Comparison of ENCODE assay signal across 8 mouse cellular contexts in genomic region chr11:51263286-51263831, GRCm38 (mm10). TPM values are rescaled to one million over a fixed set of nuclear protein-coding genes. Genes with fewer than 3 reads are reported as not detected.
DNase-seq lines count a peak whose midpoint lies in the region; ATAC-seq and TF ChIP-seq lines count a peak whose summit lies in the region.

No protein-coding gene starts in this region.

- H3ac ChIP-seq in myocyte (ENCODE audit: control insufficient read depth, insufficient read length), result peak overlapping the region; percentile 76

- H3K27ac ChIP-seq in spleen, adult 2 months (ENCODE audit: insufficient read depth, low read length), result peak overlapping the region; percentile 95
- peak overlapping the region; percentile 99 for H3K27ac ChIP-seq in embryonic facial prominence, embryonic 10.5 days (replicated peaks)
- peak overlapping the region; percentile 95 for H3K27ac ChIP-seq in heart, embryonic 11.5 days (ENCODE audit: low read depth, low read length)
- peak overlapping the region; percentile 89 for H3K27ac ChIP-seq in kidney, embryonic 14.5 days (ENCODE audit: low read depth, low read length)
- peak overlapping the region; percentile 63 for H3K27ac ChIP-seq in liver, embryonic 14.5 days

- peaks cover 9% of the 10 kb centered on the region; the same call in 1 of the 2 replicates for H3K4me1 ChIP-seq in spleen, adult 2 months (ENCODE audit: control insufficient read depth, insufficient read depth, insufficient read length)
- peaks cover 29% of the 10 kb centered on the region for H3K4me1 ChIP-seq in embryonic facial prominence, embryonic 10.5 days
- H3K4me1 ChIP-seq in heart, embryonic 11.5 days (ENCODE audit: control insufficient read depth, insufficient read depth, low read length), result peaks cover 9% of the 10 kb centered on the region; the same call in 1 of the 2 replicates
- H3K4me1 ChIP-seq in kidney, embryonic 14.5 days (ENCODE audit: control insufficient read depth, insufficient read depth, low read length), result peaks cover 10% of the 10 kb centered on the region
- H3K4me1 ChIP-seq in liver, embryonic 14.5 days (replicated peaks; ENCODE audit: control insufficient read depth in 2 of 2, insufficient read depth in 2 of 2, low read length in 1 of 2), result peaks cover 17 to 24% of the 10 kb centered on the region in 2 experiments

- no peak for TF ChIP-seq POLR2A in spleen, adult 2 months (IDR thresholded peaks at IDR 0.05; ENCODE audit: low read depth, low read length)
- TF ChIP-seq POLR2A in myocyte (IDR thresholded peaks at IDR 0.05; ENCODE audit: insufficient read length, low read depth), result no peak

- peak; percentile 53 for ATAC-seq in heart, embryonic 11.5 days (replicated peaks; ENCODE audit: insufficient number of reproducible peaks, low FRiP score, low TSS enrichment)
- peak; percentile 58 for ATAC-seq in kidney, embryonic 14.5 days (ENCODE audit: low FRiP score, low TSS enrichment)
- peak; percentile 60 for ATAC-seq in liver, embryonic 14.5 days (ENCODE audit: insufficient read depth)

- H3K9me3 ChIP-seq in embryonic facial prominence, embryonic 10.5 days, result no peaks in the 10 kb centered on the region
- H3K9me3 ChIP-seq in heart, embryonic 11.5 days (replicated peaks; ENCODE audit: control insufficient read depth, low read length), result no peaks in the 10 kb centered on the region
- no peaks in the 10 kb centered on the region for H3K9me3 ChIP-seq in kidney, embryonic 14.5 days (ENCODE audit: control insufficient read depth, low read length)
- H3K9me3 ChIP-seq in liver, embryonic 14.5 days (ENCODE audit: control insufficient read depth, low read length), result no peaks in the 10 kb centered on the region

- no peaks in the 10 kb centered on the region for H3K27me3 ChIP-seq in spleen, adult 2 months (ENCODE audit: control insufficient read depth, insufficient read depth, low read length)
- H3K27me3 ChIP-seq in embryonic facial prominence, embryonic 10.5 days (replicated peaks; ENCODE audit: low read depth, poor library complexity, severe bottlenecking), result no peaks in the 10 kb centered on the region
- H3K27me3 ChIP-seq in heart, embryonic 11.5 days (ENCODE audit: control insufficient read depth, insufficient read depth, low read length), result no peaks in the 10 kb centered on the region
- H3K27me3 ChIP-seq in kidney, embryonic 14.5 days (ENCODE audit: control insufficient read depth, insufficient read depth, low read length), result no peaks in the 10 kb centered on the region
- no peaks in the 10 kb centered on the region; the same call in 1 of the 2 replicates for H3K27me3 ChIP-seq in liver, embryonic 14.5 days (ENCODE audit: control insufficient read depth, insufficient read depth, low read length)
- H3K27me3 ChIP-seq in myocyte (ENCODE audit: control insufficient read depth, insufficient read depth, insufficient read length), result no peaks in the 10 kb centered on the region

- WGBS in spleen, adult 2 months, result under 1% methylated on average over 50 of the region's 50 CpGs
- under 1% methylated on average over 50 of the region's 50 CpGs for WGBS in embryonic facial prominence, embryonic 10.5 days
- WGBS in heart, embryonic 11.5 days (ENCODE audit: insufficient replicate concordance), result under 1% methylated on average over 48 of the region's 50 CpGs
- under 1% methylated on average over 48 of the region's 50 CpGs for WGBS in kidney, embryonic 14.5 days
- WGBS in liver, embryonic 14.5 days (ENCODE audit: insufficient replicate concordance), result under 1% methylated on average over 43 of the region's 50 CpGs

- H3K36me3 ChIP-seq in spleen, adult 2 months (ENCODE audit: control insufficient read depth, insufficient read depth, low read length), result peaks cover 1% of the 10 kb centered on the region; the same call in 1 of the 2 replicates
- peaks cover 21% of the 10 kb centered on the region for H3K36me3 ChIP-seq in embryonic facial prominence, embryonic 10.5 days (replicated peaks)
- H3K36me3 ChIP-seq in heart, embryonic 11.5 days (ENCODE audit: control insufficient read depth, insufficient read depth, low read length), result no peaks in the 10 kb centered on the region
- H3K36me3 ChIP-seq in kidney, embryonic 14.5 days (ENCODE audit: control insufficient read depth, insufficient read depth, low read length), result peaks cover 13% of the 10 kb centered on the region
- H3K36me3 ChIP-seq in liver, embryonic 14.5 days (replicated peaks; ENCODE audit: control insufficient read depth, insufficient read depth, low read depth), result peaks cover 17% of the 10 kb centered on the region
- H3K36me3 ChIP-seq in myocyte (ENCODE audit: control insufficient read depth, insufficient read depth), result peaks cover 17% of the 10 kb centered on the region

- no peak for TF ChIP-seq EP300 in liver, embryonic 14.5 days (IDR thresholded peaks at IDR 0.05; ENCODE audit: low read depth)

- peak overlapping the region; percentile 99 for H3K9ac ChIP-seq in heart, embryonic 11.5 days (ENCODE audit: low read depth, low read length)
- peak overlapping the region; percentile 95 for H3K9ac ChIP-seq in kidney, embryonic 14.5 days (ENCODE audit: low read depth, low read length)
- H3K9ac ChIP-seq in liver, embryonic 14.5 days (replicated peaks), result peak overlapping the region; percentile 92

- TF ChIP-seq CTCF in spleen, adult 2 months (IDR thresholded peaks at IDR 0.05; ENCODE audit: extremely low read depth, insufficient read depth, insufficient read length, insufficient replicate concordance), result no peak
- no peak for TF ChIP-seq CTCF in liver, embryonic 14.5 days (IDR thresholded peaks at IDR 0.05; ENCODE audit: low read depth)

- peaks cover 52% of the 10 kb centered on the region for H3K79me2 ChIP-seq in myocyte (ENCODE audit: control insufficient read depth, insufficient read depth)

- peak overlapping the region; percentile 94 for H3K4me2 ChIP-seq in heart, embryonic 11.5 days
- H3K4me2 ChIP-seq in kidney, embryonic 14.5 days (replicated peaks; ENCODE audit: low read depth, low read length), result peak overlapping the region; percentile 82
- H3K4me2 ChIP-seq in liver, embryonic 14.5 days (ENCODE audit: low read depth), result peak overlapping the region; percentile 99
- H3K4me2 ChIP-seq in myocyte (ENCODE audit: low read depth), result peak overlapping the region; percentile 96

- H3K4me3 ChIP-seq in spleen, adult 2 months (ENCODE audit: extremely low read depth, insufficient read depth, insufficient read length), result peak overlapping the region; percentile 90
- H3K4me3 ChIP-seq in embryonic facial prominence, embryonic 10.5 days, result peak overlapping the region; percentile 95
- H3K4me3 ChIP-seq in heart, embryonic 11.5 days (ENCODE audit: low read depth, low read length), result peak overlapping the region; percentile 97
- peak overlapping the region; percentile 94 for H3K4me3 ChIP-seq in kidney, embryonic 14.5 days (ENCODE audit: low read length)
- peak overlapping the region; percentile 76 to 80 for H3K4me3 ChIP-seq in liver, embryonic 14.5 days (ENCODE audit: insufficient read depth in 1 of 2, low read depth in 2 of 2, low read length in 2 of 2)
- H3K4me3 ChIP-seq in myocyte, result peak overlapping the region; percentile 90

- DNase-seq in spleen, adult 2 months (ENCODE audit: low read depth in 1 of 2, low spot score in 2 of 2), result no peak
- DNase-seq in spleen, postnatal 4 days (ENCODE audit: low spot score in 2 of 2), result no peak
- DNase-seq in embryonic facial prominence, embryonic 10.5 days (ENCODE audit: low spot score), result no peak
- peak in 1 of 3 experiments; percentile 30 for DNase-seq in liver, embryonic 14.5 days (ENCODE audit: low read depth in 3 of 3, low spot score in 3 of 3)
- DNase-seq in natural killer cell, adult 2 months (ENCODE audit: low spot score in 2 of 2), result no peak

TF ChIP-seq in myocyte, 11 proteins besides CTCF, POLR2A, EP300 and RAD21 (continues in another document):
- TF ChIP-seq REST (IDR thresholded peaks at IDR 0.05; ENCODE audit: insufficient read depth, insufficient read length), result no peak

RNA-seq across cellular contexts. Expression of gene BC049762, which starts 0.5 kb away (rescaled TPM):
- polyA plus RNA-seq in spleen, adult 2 months (2012; rRNA removed), result 0.11 TPM in 1 of 2 replicates, not detected in the other
- 0.27 and 0.55 TPM in 2 replicates for polyA plus RNA-seq in embryonic facial prominence, embryonic 10.5 days (2016; fragmentation: Nextera tagmentation; extraction: Ambion mirVana)
- 0.36 TPM in 1 of 2 replicates, not detected in the other for polyA plus RNA-seq in heart, embryonic 11.5 days (2014; fragmentation: Nextera tagmentation; extraction: Ambion mirVana)
- 0.69 and 0.99 TPM in 2 replicates for polyA plus RNA-seq in kidney, embryonic 14.5 days (2014; fragmentation: Nextera tagmentation; extraction: Ambion mirVana)
- 0.18 and 0.38 TPM in 2 replicates for polyA plus RNA-seq in liver, embryonic 14.5 days (2012; rRNA removed)
- 0.57 and 0.63 TPM in 2 replicates for polyA plus RNA-seq in liver, embryonic 14.5 days (2014; fragmentation: Nextera tagmentation; extraction: Ambion mirVana)
- polyA plus RNA-seq in myocyte (2012; fragmentation: generic; extraction: Trizol), result not detected

RNA-seq across cellular contexts. Expression of gene Clk4, which starts 1.8 kb away (rescaled TPM):
- polyA plus RNA-seq in spleen, adult 2 months (2012; rRNA removed), result 24.3 and 25.7 TPM in 2 replicates
- 106 and 113 TPM in 2 replicates for polyA plus RNA-seq in embryonic facial prominence, embryonic 10.5 days (2016; fragmentation: Nextera tagmentation; extraction: Ambion mirVana)
- polyA plus RNA-seq in heart, embryonic 11.5 days (2014; fragmentation: Nextera tagmentation; extraction: Ambion mirVana), result 83.6 and 87.1 TPM in 2 replicates
- 102 and 127 TPM in 2 replicates for polyA plus RNA-seq in kidney, embryonic 14.5 days (2014; fragmentation: Nextera tagmentation; extraction: Ambion mirVana)
- 34.1 and 49.9 TPM in 2 replicates for polyA plus RNA-seq in liver, embryonic 14.5 days (2012; rRNA removed)
- 45.2 and 55.8 TPM in 2 replicates for polyA plus RNA-seq in liver, embryonic 14.5 days (2014; fragmentation: Nextera tagmentation; extraction: Ambion mirVana)
- polyA plus RNA-seq in myocyte (2012; fragmentation: generic; extraction: Trizol), result 12.4 TPM

RNA-seq across cellular contexts. Expression of gene Col23a1, which starts 26.4 kb away (rescaled TPM):
- polyA plus RNA-seq in spleen, adult 2 months (2012; rRNA removed), result 1.5 TPM in 2 replicates
- polyA plus RNA-seq in embryonic facial prominence, embryonic 10.5 days (2016; fragmentation: Nextera tagmentation; extraction: Ambion mirVana), result 21.8 and 24.3 TPM in 2 replicates
- 10.3 and 10.7 TPM in 2 replicates for polyA plus RNA-seq in heart, embryonic 11.5 days (2014; fragmentation: Nextera tagmentation; extraction: Ambion mirVana)
- 8.6 and 12.3 TPM in 2 replicates for polyA plus RNA-seq in kidney, embryonic 14.5 days (2014; fragmentation: Nextera tagmentation; extraction: Ambion mirVana)
- polyA plus RNA-seq in liver, embryonic 14.5 days (2012; rRNA removed), result 0.19 TPM in 2 replicates
- polyA plus RNA-seq in liver, embryonic 14.5 days (2014; fragmentation: Nextera tagmentation; extraction: Ambion mirVana), result 0.10 and 0.11 TPM in 2 replicates
- polyA plus RNA-seq in myocyte (2012; fragmentation: generic; extraction: Trizol), result 10.3 TPM

RNA-seq across cellular contexts. Expression of gene Gm12569, which starts 43.1 kb away (rescaled TPM):
- polyA plus RNA-seq in spleen, adult 2 months (2012; rRNA removed), result not detected in 2 replicates
- polyA plus RNA-seq in embryonic facial prominence, embryonic 10.5 days (2016; fragmentation: Nextera tagmentation; extraction: Ambion mirVana), result not detected in 2 replicates
- polyA plus RNA-seq in heart, embryonic 11.5 days (2014; fragmentation: Nextera tagmentation; extraction: Ambion mirVana), result not detected in 2 replicates
- polyA plus RNA-seq in kidney, embryonic 14.5 days (2014; fragmentation: Nextera tagmentation; extraction: Ambion mirVana), result not detected in 2 replicates
- polyA plus RNA-seq in liver, embryonic 14.5 days (2012; rRNA removed), result not detected in 2 replicates
- not detected in 2 replicates for polyA plus RNA-seq in liver, embryonic 14.5 days (2014; fragmentation: Nextera tagmentation; extraction: Ambion mirVana)
- polyA plus RNA-seq in myocyte (2012; fragmentation: generic; extraction: Trizol), result not detected
